14 mouse cellular contexts compared by ENCODE assay signal in the genomic region with DNA sequence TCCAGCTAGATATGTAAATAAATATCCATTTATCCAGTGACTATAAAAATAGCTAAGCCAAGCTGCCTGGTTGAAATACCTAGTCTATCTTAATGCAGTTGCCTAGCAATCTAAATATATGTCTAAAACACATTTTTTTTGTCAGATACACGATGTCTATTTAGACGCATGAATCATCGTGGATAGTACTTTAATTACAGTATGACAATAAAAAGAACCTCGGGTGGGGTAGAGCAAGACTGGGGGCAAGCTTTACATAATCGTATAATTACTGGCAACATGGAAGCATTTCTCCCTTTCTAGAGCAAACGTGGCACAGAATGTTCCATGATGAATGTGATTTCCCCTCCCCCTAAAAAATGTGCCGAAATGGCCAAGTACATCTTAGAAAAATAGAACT.
"Had no signal": no experiment of that assay in that cellular context is flagged by ENCODE, and none has a peak within 500 bp of the region (broad histone marks: within the 10 kb centered on the region; RNA-seq: fewer than 3 reads in every experiment).

No protein-coding gene starts in this region.

- H3K9ac ChIP-seq: intestine, embryonic 15.5 days; limb, embryonic 13.5 days; liver, embryonic 14.5 days; neural tube, embryonic 13.5 days had no signal

- H3K4me1 ChIP-seq: intestine, embryonic 15.5 days had no signal

- ATAC-seq: intestine, embryonic 15.5 days; midbrain, embryonic 16.5 days had no signal

- H3K9me3 ChIP-seq: intestine, embryonic 15.5 days; limb, embryonic 13.5 days; midbrain, embryonic 10.5 days; neural tube, embryonic 13.5 days had no signal

- H3K4me2 ChIP-seq: intestine, embryonic 15.5 days; limb, embryonic 13.5 days; neural tube, embryonic 13.5 days had no signal

- H3K27me3 ChIP-seq: intestine, embryonic 15.5 days; limb, embryonic 13.5 days; neural tube, embryonic 13.5 days had no signal

- H3K4me3 ChIP-seq: intestine, embryonic 15.5 days; limb, embryonic 13.5 days; midbrain, embryonic 10.5 days; neural tube, embryonic 13.5 days had no signal

- H3K27ac ChIP-seq: intestine, embryonic 15.5 days; limb, embryonic 13.5 days; liver, embryonic 14.5 days; midbrain, embryonic 10.5 days; neural tube, embryonic 13.5 days had no signal

- DNase-seq: kidney, adult 18-20 months; kidney, postnatal 10 days; layer of hippocampus, postnatal 36 days; lung, adult 2 months; lung, postnatal 4 days; retina, postnatal 1 day; right cerebral cortex, postnatal 25 days; thymus, postnatal 4 days had no signal

- H3K36me3 ChIP-seq: intestine, embryonic 15.5 days; limb, embryonic 13.5 days; midbrain, embryonic 10.5 days; neural tube, embryonic 13.5 days had no signal
